Mouse (Mus musculus): ENCODE data around the gene Defb23.
"Not testable (repeated sequence)": the region's sequence is repeated elsewhere in the genome, so short reads cannot be mapped to it uniquely, and the experiment has no call there.

DNA sequence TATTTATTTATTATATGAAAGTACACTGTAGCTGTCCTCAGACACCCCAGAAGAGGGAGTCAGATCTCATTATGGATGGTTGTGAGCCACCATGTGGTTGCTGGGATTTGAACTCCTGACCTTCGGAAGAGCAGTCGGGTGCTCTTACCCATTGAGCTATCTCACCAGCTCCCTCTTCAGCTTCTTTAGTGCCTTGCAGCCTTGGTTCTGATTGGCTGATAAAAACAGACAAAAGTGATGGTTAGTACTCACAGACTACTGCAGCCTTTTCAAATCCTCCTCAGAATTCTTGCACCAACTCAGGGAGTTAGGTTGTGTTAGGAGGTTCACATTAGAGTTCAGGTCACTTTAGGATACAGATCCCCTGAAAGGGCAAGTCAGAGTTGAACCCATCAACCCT is 35.9 kb downstream of the Defb23 start:
- TF ChIP-seq POLR2A (IDR thresholded peaks at IDR 0.05; ENCODE audit: extremely low read depth, insufficient read depth, low read length); CTCF (IDR thresholded peaks at IDR 0.05; ENCODE audit: low read depth, low read length): not testable (repeated sequence)
